Mouse (Mus musculus) urinary bladder, postnatal 36 days (tissue): ENCODE results near the gene Fam198b.

Source experiments
- DNase-seq, 2 experiments: peaks; one replicate each; pipeline ENCODE4 v3.0.0; 2022; ENCODE audit warnings: low spot score in 2 of 2, mixed read lengths in 1 of 2

Fam198b gene

GRCm38 (mm10) chr3:79884305-79884704, at the start of gene Fam198b:
Gene Fam198b, plus strand, starts transcription at chr3:79884533.
- DNase-seq, result no peak

GRCm38 (mm10) chr3:79838751-79839150, 45.6 kb upstream of the Fam198b start:
- DNase-seq, result no peak

- no peak for DNase-seq
These were observed 42.9 kb upstream of the Fam198b start for GRCm38 (mm10) chr3:79841475-79841874.

GRCm38 (mm10) chr3:79842165-79842564, 42.2 kb upstream of the Fam198b start:
- peak; percentile 25 to 28 for DNase-seq

GRCm38 (mm10) chr3:79842616-79843016, 41.7 kb upstream of the Fam198b start:
- peak; percentile 75 for DNase-seq

- no peak for DNase-seq
These were observed 40.3 kb upstream of the Fam198b start for GRCm38 (mm10) chr3:79843999-79844398.

- DNase-seq, result no peak
These were observed 37.7 kb upstream of the Fam198b start for GRCm38 (mm10) chr3:79846633-79847032.

GRCm38 (mm10) chr3:79848841-79849240, 35.5 kb upstream of the Fam198b start:
- DNase-seq, result no peak

- no peak for DNase-seq
These were observed 34.7 kb upstream of the Fam198b start for GRCm38 (mm10) chr3:79849621-79850020.

GRCm38 (mm10) chr3:79850656-79851055, 33.7 kb upstream of the Fam198b start:
- no peak for DNase-seq

- DNase-seq, result no peak
These were observed 32.2 kb upstream of the Fam198b start for GRCm38 (mm10) chr3:79852108-79852507.

GRCm38 (mm10) chr3:79852654-79853166, 31.6 kb upstream of the Fam198b start, which contains the start of gene Tmem144:
Gene Tmem144, minus strand, starts transcription at chr3:79852773.
- no peak for DNase-seq

- no peak for DNase-seq
These were observed 26.6 kb upstream of the Fam198b start for GRCm38 (mm10) chr3:79857780-79858179.

GRCm38 (mm10) chr3:79858221-79858620, 26.1 kb upstream of the Fam198b start:
- no peak for DNase-seq

GRCm38 (mm10) chr3:79864824-79865223, 19.5 kb upstream of the Fam198b start:
- no peak for DNase-seq

GRCm38 (mm10) chr3:79866089-79866488, 18.2 kb upstream of the Fam198b start:
- DNase-seq, result no peak

GRCm38 (mm10) chr3:79866526-79866925, 17.8 kb upstream of the Fam198b start:
- DNase-seq, result no peak

- no peak for DNase-seq
These were observed 17.1 kb upstream of the Fam198b start for GRCm38 (mm10) chr3:79867121-79867709.

- DNase-seq, result no peak
These were observed 8.9 kb upstream of the Fam198b start for GRCm38 (mm10) chr3:79875471-79875870.

GRCm38 (mm10) chr3:79878350-79878749, 6.0 kb upstream of the Fam198b start:
- DNase-seq, result no peak

- DNase-seq, result no peak
These were observed 5.1 kb upstream of the Fam198b start for GRCm38 (mm10) chr3:79879246-79879645.

- no peak for DNase-seq
These were observed 2.7 kb upstream of the Fam198b start for GRCm38 (mm10) chr3:79881645-79882044.

- DNase-seq, result peak in 1 of 2 experiments; percentile 70
These were observed 1.2 kb upstream of the Fam198b start for GRCm38 (mm10) chr3:79883092-79883491.

- peak; percentile 56 for DNase-seq
These were observed 442 bp downstream of the Fam198b start for GRCm38 (mm10) chr3:79884761-79885189.
